Mouse (Mus musculus) bone marrow, adult 2 months (tissue): ENCODE measurements around the gene Sec24a.

ENCODE experiments used
- CTCF ChIP-seq: fragments of 200-500 bp; IDR thresholded peaks from 2 replicates; pipeline ENCODE4 v1.5.1; 2011; ENCODE audit warnings: low read length, control low read depth; ENCODE audit not compliant: control insufficient read depth, insufficient read depth
- POLR2A ChIP-seq: fragments of 200-500 bp; IDR thresholded peaks from 2 replicates; pipeline ENCODE4 v1.6.1; 2011; ENCODE audit warnings: low read depth, mild to moderate bottlenecking, control low read depth, low read length, borderline replicate concordance; ENCODE audit not compliant: control insufficient read depth

DNA sequence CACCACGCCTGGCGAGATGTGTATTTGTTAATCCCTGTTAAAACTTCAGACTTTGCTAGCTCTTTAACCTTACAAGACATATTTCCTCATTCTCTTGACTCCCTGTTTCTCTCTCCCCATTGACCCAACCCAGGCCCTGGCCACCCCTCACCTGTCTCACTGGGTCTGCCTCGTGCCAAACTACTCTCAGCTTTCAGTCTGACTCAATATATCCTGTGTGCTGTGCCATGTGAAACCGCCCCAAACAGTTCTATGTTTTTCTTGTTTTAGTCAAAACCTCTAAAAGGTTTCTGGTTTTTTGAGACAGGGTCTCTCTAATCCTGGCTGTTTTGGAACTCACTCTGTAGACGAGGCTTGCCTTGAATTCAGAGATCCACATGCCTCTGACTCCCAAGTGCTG is 2.2 kb downstream of the Sec24a start:
- TF ChIP-seq CTCF (no peak), POLR2A (no peak)
